8 mouse cellular contexts compared by ENCODE assay signal in genomic region chr11:78246318-78247011, GRCm38 (mm10). TPM values are rescaled to one million over a fixed set of nuclear protein-coding genes. Genes with fewer than 3 reads are reported as not detected.
DNase-seq lines count a peak whose midpoint lies in the region; ATAC-seq and TF ChIP-seq lines count a peak whose summit lies in the region.

No protein-coding gene starts in this region.

- H3K27ac ChIP-seq in lung, embryonic 14.5 days (ENCODE audit: low read depth) = peak overlapping the region; percentile 94
- H3K27ac ChIP-seq in embryonic facial prominence, embryonic 15.5 days (replicated peaks) = peak overlapping the region; percentile 98
- H3K27ac ChIP-seq in neural tube, embryonic 14.5 days (ENCODE audit: low read depth, low read length) = peak overlapping the region; percentile 91; the same call in 1 of the 2 replicates

- DNase-seq in lung, embryonic 14.5 days = no peak
- no peak for DNase-seq in lung, postnatal 14 days
- DNase-seq in large intestine, adult 2 months (ENCODE audit: low read depth, low spot score) = peak; percentile 55
- DNase-seq in right cerebral cortex, adult 18-20 months = no peak
- no peak for DNase-seq in gastrocnemius, postnatal 25 days
- DNase-seq in cerebellum, postnatal 36 days = no peak

- 28% methylated on average over 7 of the region's 7 CpGs for WGBS in lung, embryonic 14.5 days
- 40% methylated on average over 7 of the region's 7 CpGs for WGBS in embryonic facial prominence, embryonic 15.5 days
- WGBS in large intestine, adult 2 months = 9% methylated on average over 7 of the region's 7 CpGs
- WGBS in neural tube, embryonic 14.5 days = 57% methylated on average over 7 of the region's 7 CpGs

- peak overlapping the region; percentile 72 for H3K4me2 ChIP-seq in lung, embryonic 14.5 days
- H3K4me2 ChIP-seq in embryonic facial prominence, embryonic 15.5 days (replicated peaks) = peak overlapping the region; percentile 70
- H3K4me2 ChIP-seq in neural tube, embryonic 14.5 days (ENCODE audit: low read depth, low read length) = peak overlapping the region; percentile 55

- no peaks in the 10 kb centered on the region for H3K27me3 ChIP-seq in lung, embryonic 14.5 days (ENCODE audit: insufficient read depth, low read length)
- H3K27me3 ChIP-seq in embryonic facial prominence, embryonic 15.5 days = no peaks in the 10 kb centered on the region
- H3K27me3 ChIP-seq in neural tube, embryonic 14.5 days (ENCODE audit: control insufficient read depth, insufficient read depth, low read length) = no peaks in the 10 kb centered on the region

- ATAC-seq in lung, embryonic 14.5 days (ENCODE audit: insufficient read depth) = no peak
- no peak for ATAC-seq in embryonic facial prominence, embryonic 15.5 days (ENCODE audit: insufficient number of reproducible peaks, low FRiP score, low TSS enrichment, low read depth)
- ATAC-seq in neural tube, embryonic 14.5 days (ENCODE audit: low read depth) = no peak

- TF ChIP-seq CTCF in lung, embryonic 14.5 days (IDR thresholded peaks at IDR 0.05; ENCODE audit: low read depth) = no peak

- H3K4me1 ChIP-seq in lung, embryonic 14.5 days (ENCODE audit: insufficient read depth) = peaks cover 15% of the 10 kb centered on the region
- peaks cover 35% of the 10 kb centered on the region for H3K4me1 ChIP-seq in embryonic facial prominence, embryonic 15.5 days
- peaks cover 20% of the 10 kb centered on the region for H3K4me1 ChIP-seq in neural tube, embryonic 14.5 days (ENCODE audit: control insufficient read depth, insufficient read depth, low read length)

- H3K36me3 ChIP-seq in lung, embryonic 14.5 days (ENCODE audit: insufficient read depth) = peaks cover 8% of the 10 kb centered on the region
- peaks cover 10% of the 10 kb centered on the region for H3K36me3 ChIP-seq in embryonic facial prominence, embryonic 15.5 days
- peaks cover 5% of the 10 kb centered on the region; the same call in 1 of the 2 replicates for H3K36me3 ChIP-seq in neural tube, embryonic 14.5 days (ENCODE audit: control insufficient read depth, insufficient read depth, low read length)

- no peaks in the 10 kb centered on the region for H3K9me3 ChIP-seq in lung, embryonic 14.5 days (ENCODE audit: low read depth, low read length)
- no peaks in the 10 kb centered on the region for H3K9me3 ChIP-seq in embryonic facial prominence, embryonic 15.5 days (replicated peaks)
- no peaks in the 10 kb centered on the region for H3K9me3 ChIP-seq in neural tube, embryonic 14.5 days (ENCODE audit: control insufficient read depth, low read length)

- peak overlapping the region; percentile 97 for H3K9ac ChIP-seq in lung, embryonic 14.5 days
- peak overlapping the region; percentile 84; the same call in 1 of the 2 replicates for H3K9ac ChIP-seq in embryonic facial prominence, embryonic 15.5 days
- peak overlapping the region; percentile 90 for H3K9ac ChIP-seq in neural tube, embryonic 14.5 days (replicated peaks; ENCODE audit: low read depth, low read length)

- peak overlapping the region; percentile 97 for H3K4me3 ChIP-seq in lung, embryonic 14.5 days (ENCODE audit: low read depth, low read length)
- peak overlapping the region; percentile 97 for H3K4me3 ChIP-seq in embryonic facial prominence, embryonic 15.5 days (replicated peaks)
- peak overlapping the region; percentile 98 for H3K4me3 ChIP-seq in neural tube, embryonic 14.5 days (ENCODE audit: low read depth, low read length)

RNA-seq across cellular contexts. Expression of gene Supt6, which starts 0.7 kb away (rescaled TPM):
- polyA plus RNA-seq in lung, embryonic 14.5 days (2014; fragmentation: Nextera tagmentation; extraction: Ambion mirVana) = 25.8 and 27.9 TPM in 2 replicates
- polyA plus RNA-seq in embryonic facial prominence, embryonic 15.5 days (2015; fragmentation: Nextera tagmentation; extraction: Ambion mirVana) = 27.8 and 28.5 TPM in 2 replicates
- polyA plus RNA-seq in large intestine, adult 2 months (2012; rRNA removed) = 17.4 and 19.8 TPM in 2 replicates
- 22.3 and 32.0 TPM in 2 replicates for polyA plus RNA-seq in neural tube, embryonic 14.5 days (2014; fragmentation: Nextera tagmentation; extraction: Ambion mirVana)
- total RNA-seq in gastrocnemius, postnatal 25 days (2021) = 10 to 100 TPM; 22.2 to 22.6 TPM

RNA-seq across cellular contexts. Expression of gene Sdf2, which starts 0.9 kb away (rescaled TPM):
- polyA plus RNA-seq in lung, embryonic 14.5 days (2014; fragmentation: Nextera tagmentation; extraction: Ambion mirVana) = 72.6 and 76.7 TPM in 2 replicates
- 95.5 and 105 TPM in 2 replicates for polyA plus RNA-seq in embryonic facial prominence, embryonic 15.5 days (2015; fragmentation: Nextera tagmentation; extraction: Ambion mirVana)
- 94.8 and 111 TPM in 2 replicates for polyA plus RNA-seq in large intestine, adult 2 months (2012; rRNA removed)
- 98.1 and 107 TPM in 2 replicates for polyA plus RNA-seq in neural tube, embryonic 14.5 days (2014; fragmentation: Nextera tagmentation; extraction: Ambion mirVana)
- 10 to 100 TPM; 37.4 to 47.4 TPM for total RNA-seq in gastrocnemius, postnatal 25 days (2021)

RNA-seq across cellular contexts. Expression of gene 2610507B11Rik, which starts 15.1 kb away (rescaled TPM):
- polyA plus RNA-seq in lung, embryonic 14.5 days (2014; fragmentation: Nextera tagmentation; extraction: Ambion mirVana) = 71.2 and 76.8 TPM in 2 replicates
- polyA plus RNA-seq in embryonic facial prominence, embryonic 15.5 days (2015; fragmentation: Nextera tagmentation; extraction: Ambion mirVana) = 63.8 and 74.0 TPM in 2 replicates
- 49.5 and 72.1 TPM in 2 replicates for polyA plus RNA-seq in large intestine, adult 2 months (2012; rRNA removed)
- polyA plus RNA-seq in neural tube, embryonic 14.5 days (2014; fragmentation: Nextera tagmentation; extraction: Ambion mirVana) = 63.2 and 73.7 TPM in 2 replicates
- total RNA-seq in gastrocnemius, postnatal 25 days (2021) = 100 to 1,000 TPM; 206 to 226 TPM

RNA-seq across cellular contexts. Expression of gene BC030499, which starts 44.2 kb away (rescaled TPM):
- polyA plus RNA-seq in lung, embryonic 14.5 days (2014; fragmentation: Nextera tagmentation; extraction: Ambion mirVana) = 0.45 and 0.66 TPM in 2 replicates
- polyA plus RNA-seq in embryonic facial prominence, embryonic 15.5 days (2015; fragmentation: Nextera tagmentation; extraction: Ambion mirVana) = 0.29 TPM in 2 replicates
- 0.22 and 0.32 TPM in 2 replicates for polyA plus RNA-seq in large intestine, adult 2 months (2012; rRNA removed)
- 0.08 and 0.30 TPM in 2 replicates for polyA plus RNA-seq in neural tube, embryonic 14.5 days (2014; fragmentation: Nextera tagmentation; extraction: Ambion mirVana)
- total RNA-seq in gastrocnemius, postnatal 25 days (2021) = 1 to 10 TPM in 1 of 2 experiments, under 1 TPM in 1; 0.82 to 1.4 TPM

RNA-seq across cellular contexts. Expression of gene Proca1, which starts 53.3 kb away (rescaled TPM):
- polyA plus RNA-seq in lung, embryonic 14.5 days (2014; fragmentation: Nextera tagmentation; extraction: Ambion mirVana) = 2.8 TPM in 2 replicates
- polyA plus RNA-seq in embryonic facial prominence, embryonic 15.5 days (2015; fragmentation: Nextera tagmentation; extraction: Ambion mirVana) = 3.1 and 4.7 TPM in 2 replicates
- polyA plus RNA-seq in large intestine, adult 2 months (2012; rRNA removed) = 0.30 TPM in 1 of 2 replicates, not detected in the other
- 2.8 and 3.5 TPM in 2 replicates for polyA plus RNA-seq in neural tube, embryonic 14.5 days (2014; fragmentation: Nextera tagmentation; extraction: Ambion mirVana)
- 1 to 10 TPM in 1 of 2 experiments, under 1 TPM in 1; 0.28 to 1.3 TPM for total RNA-seq in gastrocnemius, postnatal 25 days (2021)
